Mouse (Mus musculus): ENCODE measurements around the gene Dnttip1.

- TF ChIP-seq TAL1 (IDR thresholded peaks at IDR 0.05; ENCODE audit: low read length) (no peak), GATA1 (IDR thresholded peaks at IDR 0.05; ENCODE audit: low read length) (no peak)
Observed at GRCm38 (mm10) chr2:164725895-164726619, 19.7 kb upstream of the Dnttip1 start.

Measured in erythroblast, embryonic 14.5 days (primary cell).